Mouse (Mus musculus): Measurements from ENCODE around the gene Vps37b. TPM values are rescaled to one million over a fixed set of nuclear protein-coding genes. Genes with fewer than 3 reads are reported as not detected.

The Vps37b gene
- total RNA-seq, 2 experiments from 2014 or later, result 38.0 to 46.7 TPM

- DNase-seq, result no peak
- intact Hi-C loops (cut with DNase I), result no loop called here
Measured at GRCm38 (mm10) chr5:124006082-124006873, 25.8 kb downstream of the Vps37b start.

- intact Hi-C loops (cut with DNase I), result no loop called here
- no peak for DNase-seq
Measured at GRCm38 (mm10) chr5:124005591-124005990, 26.5 kb downstream of the Vps37b start.

GRCm38 (mm10) chr5:124005151-124005500 is 26.9 kb downstream of the Vps37b start:
- DNase-seq, result no peak
- intact Hi-C loops (cut with DNase I), result no loop called here

- DNase-seq, result no peak
- intact Hi-C loops (cut with DNase I), result no loop called here
Measured at GRCm38 (mm10) chr5:124004356-124005150, 27.5 kb downstream of the Vps37b start.

- no peak for DNase-seq
- intact Hi-C loops (cut with DNase I), result no loop called here
Measured at GRCm38 (mm10) chr5:124003375-124003774, 28.7 kb downstream of the Vps37b start.

GRCm38 (mm10) chr5:124002876-124003275 is 29.2 kb downstream of the Vps37b start:
- intact Hi-C loops (cut with DNase I), result no loop called here
- DNase-seq, result peak; percentile 72 to 75

GRCm38 (mm10) chr5:124001274-124001673 is 30.8 kb downstream of the Vps37b start:
- DNase-seq, result no peak
- intact Hi-C loops (cut with DNase I), result loop anchor here (1.0 to 2.0 kb wide), 2 partner anchors 30 to 83 kb away; no protein-coding TSS in a partner anchor

GRCm38 (mm10) chr5:124000824-124001223 is 31.2 kb downstream of the Vps37b start:
- DNase-seq, result peak; percentile 93 to 97
- intact Hi-C loops (cut with DNase I), result loop anchor here (1.0 to 2.0 kb wide), 2 partner anchors 30 to 83 kb away; no protein-coding TSS in a partner anchor

GRCm38 (mm10) chr5:123998370-123998769 is 33.7 kb downstream of the Vps37b start:
- no peak for DNase-seq
- intact Hi-C loops (cut with DNase I), result no loop called here

GRCm38 (mm10) chr5:123997811-123998210 is 34.3 kb downstream of the Vps37b start:
- no peak for DNase-seq
- intact Hi-C loops (cut with DNase I), result no loop called here

GRCm38 (mm10) chr5:123997211-123997751 is 34.8 kb downstream of the Vps37b start:
- no peak for DNase-seq
- intact Hi-C loops (cut with DNase I), result no loop called here

GRCm38 (mm10) chr5:123996695-123997094 is 35.4 kb downstream of the Vps37b start:
- intact Hi-C loops (cut with DNase I), result no loop called here

GRCm38 (mm10) chr5:123996194-123996593 is 35.9 kb downstream of the Vps37b start:
- intact Hi-C loops (cut with DNase I), result no loop called here
- DNase-seq, result no peak

More at GRCm38 (mm10) chr5:123996695-123997094, 35.4 kb downstream of the Vps37b start:
- no peak for DNase-seq

GRCm38 (mm10) chr5:123995388-123995787 is 36.7 kb downstream of the Vps37b start:
- no peak for DNase-seq
- intact Hi-C loops (cut with DNase I), result no loop called here

GRCm38 (mm10) chr5:123994468-123994867 is 37.6 kb downstream of the Vps37b start:
- intact Hi-C loops (cut with DNase I), result loop anchor here (5.0 kb wide), 1 partner anchor 172 kb away; no protein-coding TSS in a partner anchor
- no peak for DNase-seq

- intact Hi-C loops (cut with DNase I), result loop anchor here (5.0 kb wide), 1 partner anchor 171 kb away; no protein-coding TSS in a partner anchor
- DNase-seq, result peak; percentile 86 to 91
Measured at GRCm38 (mm10) chr5:123993263-123994036, 38.6 kb downstream of the Vps37b start.

- peak; percentile 94 to 96 for DNase-seq
- intact Hi-C loops (cut with DNase I), result loop anchor here (1.0 to 5.0 kb wide), 3 partner anchors 19 to 170 kb away; partner anchors contain the start of gene Hip1r
Measured at GRCm38 (mm10) chr5:123992794-123993193, 39.3 kb downstream of the Vps37b start.

GRCm38 (mm10) chr5:123992193-123992637 is 39.9 kb downstream of the Vps37b start:
- intact Hi-C loops (cut with DNase I), result loop anchor here (1.0 to 5.0 kb wide), 3 partner anchors 19 to 170 kb away; partner anchors contain the start of gene Hip1r
- peak; percentile 84 to 88 for DNase-seq

GRCm38 (mm10) chr5:123991321-123991720 is 40.7 kb downstream of the Vps37b start:
- intact Hi-C loops (cut with DNase I), result loop anchor here (5.0 kb wide), 1 partner anchor 169 kb away; no protein-coding TSS in a partner anchor
- DNase-seq, result no peak

Data from heart, postnatal 10 days (tissue).